Mouse (Mus musculus): ENCODE measurements at regions not wholly inside any gene's neighbourhood (a gene's known extent, or its start where the extent isn't known, plus 50 kb on each side); places are given as distances from the start of the nearest gene placed in this dataset.
A peak's percentile ranks its signal among the peaks of the same experiment; 100 is the strongest.

- peak in 1 of 2 experiments; percentile 4 for DNase-seq
Measured at GRCm38 (mm10) chr19:44692396-44692795, 63.4 kb upstream of the Pax2 start.

GRCm38 (mm10) chr19:44692816-44693215 is 63.0 kb upstream of the Pax2 start:
- DNase-seq = no peak

GRCm38 (mm10) chr19:44695331-44695730 is 60.5 kb upstream of the Pax2 start:
- DNase-seq = no peak

- DNase-seq = no peak
Measured at GRCm38 (mm10) chr19:44696059-44696712, 59.7 kb upstream of the Pax2 start.

GRCm38 (mm10) chr19:44696773-44697172 is 59.1 kb upstream of the Pax2 start:
- DNase-seq = no peak

GRCm38 (mm10) chr19:44698382-44699256 is 57.2 kb upstream of the Pax2 start:
- no peak for DNase-seq

Data from spleen, adult 18-20 months (tissue).